Mouse (Mus musculus) testis, adult 2 months (tissue): ENCODE results near the gene Ndufb2.

Experiments
- CTCF ChIP-seq: fragments of 200-500 bp; IDR thresholded peaks from 2 replicates; pipeline ENCODE4 v1.5.1; 2012; ENCODE audit warnings: low read depth, mild to moderate bottlenecking, inconsistent platforms, low read length, moderate library complexity; ENCODE audit not compliant: control insufficient read depth, insufficient read depth, insufficient replicate concordance
- POLR2A ChIP-seq: fragments of 200-500 bp; IDR thresholded peaks from 2 replicates; pipeline ENCODE4 v1.6.1; 2012; ENCODE audit warnings: low read depth, mild to moderate bottlenecking, inconsistent platforms, low read length, moderate library complexity; ENCODE audit not compliant: control insufficient read depth

DNA sequence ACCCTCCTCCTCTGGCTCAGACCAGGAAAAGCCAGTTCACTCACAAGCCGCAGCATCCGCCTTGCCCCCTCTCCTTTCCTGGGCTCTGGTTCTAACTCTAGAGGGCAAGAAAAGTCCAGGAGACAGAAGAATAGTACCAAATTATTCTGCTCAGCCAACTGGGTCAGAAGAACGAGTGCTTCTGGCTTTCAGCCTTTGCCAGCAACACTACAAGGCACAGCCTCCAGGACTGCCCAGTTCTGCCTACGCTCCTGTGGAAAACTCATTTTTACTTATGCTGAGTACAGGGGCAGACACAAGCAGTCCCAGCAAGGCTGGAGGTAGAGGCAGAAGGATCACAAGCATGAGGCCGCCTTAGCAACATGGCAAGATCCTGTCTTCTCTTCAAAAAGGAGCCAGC is 44.3 kb upstream of the Ndufb2 start:
- TF ChIP-seq POLR2A: no peak
- no peak for TF ChIP-seq CTCF
